8 mouse cellular contexts compared by ENCODE assay signal in genomic region chr5:147725831-147726700, GRCm38 (mm10). TPM values are rescaled to one million over a fixed set of nuclear protein-coding genes. Genes with fewer than 3 reads are reported as not detected.
DNase-seq lines count a peak whose midpoint lies in the region; ATAC-seq lines count a peak whose summit lies in the region.

Gene Flt1, minus strand, starts transcription at chr5:147726011.

- no peaks in the 10 kb centered on the region for H3K36me3 ChIP-seq in forebrain, embryonic 12.5 days (replicated peaks)
- no peaks in the 10 kb centered on the region for H3K36me3 ChIP-seq in lung, embryonic 15.5 days

- H3K4me2 ChIP-seq in forebrain, embryonic 12.5 days = peak within 1 kb of the TSS; percentile 65
- H3K4me2 ChIP-seq in lung, embryonic 15.5 days = peak within 1 kb of the TSS; percentile 90

- H3K9ac ChIP-seq in forebrain, embryonic 12.5 days = peak within 1 kb of the TSS; percentile 18; the same call in 1 of the 2 replicates
- H3K9ac ChIP-seq in lung, embryonic 15.5 days = peak within 1 kb of the TSS; percentile 49

- DNase-seq in urinary bladder, adult 2 months (ENCODE audit: low spot score) = peak; percentile 30
- no peak for DNase-seq in urinary bladder, postnatal 10 days (ENCODE audit: low spot score)
- DNase-seq in heart, postnatal 14 days = peak; percentile 67 to 81
- DNase-seq in kidney, postnatal 4 days = peak; percentile 74 to 82
- DNase-seq in retina, postnatal 1 day = peak; percentile 40
- no peak for DNase-seq in ovary, postnatal 10 days (ENCODE audit: low spot score)

- WGBS in forebrain, embryonic 12.5 days = under 1% methylated on average over 52 of the region's 82 CpGs
- 1% methylated on average over 70 of the region's 82 CpGs for WGBS in lung, embryonic 15.5 days

- ATAC-seq in forebrain, embryonic 12.5 days (ENCODE audit: low FRiP score) = no peak; the same call in 1 of the 2 replicates
- peak; percentile 68 for ATAC-seq in lung, embryonic 15.5 days (ENCODE audit: borderline replicate concordance, extremely low read depth, low FRiP score, low TSS enrichment)

- H3K4me3 ChIP-seq in forebrain, embryonic 12.5 days (replicated peaks) = peak within 1 kb of the TSS; percentile 41
- peak within 1 kb of the TSS; percentile 53 for H3K4me3 ChIP-seq in lung, embryonic 15.5 days

- H3K9me3 ChIP-seq in forebrain, embryonic 12.5 days = no peaks in the 10 kb centered on the region
- H3K9me3 ChIP-seq in lung, embryonic 15.5 days = no peaks in the 10 kb centered on the region

- intact Hi-C loops in heart, postnatal 14 days (cut with DNase I) = loop anchor here (2.0 to 10.0 kb wide), 2 partner anchors 25 to 291 kb away; partner anchors contain the start of gene Pan3

- no peak within 1 kb of the TSS for H3K27ac ChIP-seq in forebrain, embryonic 12.5 days
- peak within 1 kb of the TSS; percentile 50; the same call in 1 of the 2 replicates for H3K27ac ChIP-seq in lung, embryonic 15.5 days

- peaks cover 90% of the 10 kb centered on the region for H3K27me3 ChIP-seq in forebrain, embryonic 12.5 days
- peaks cover 82% of the 10 kb centered on the region for H3K27me3 ChIP-seq in lung, embryonic 15.5 days

- H3K4me1 ChIP-seq in forebrain, embryonic 12.5 days = peaks cover 16% of the 10 kb centered on the region
- H3K4me1 ChIP-seq in lung, embryonic 15.5 days = peaks cover 25% of the 10 kb centered on the region

RNA-seq across cellular contexts. Expression of gene Flt1, which starts in this region (rescaled TPM):
- 9.1 and 13.5 TPM in 2 replicates for polyA plus RNA-seq in urinary bladder, adult 2 months (2012; rRNA removed)
- polyA plus RNA-seq in forebrain, embryonic 12.5 days (2016; fragmentation: Nextera tagmentation; extraction: Ambion mirVana) = 8.8 and 9.9 TPM in 2 replicates
- 10 to 100 TPM; 62.5 to 63.6 TPM for total RNA-seq in heart, postnatal 14 days (2021)
- 17.6 and 19.0 TPM in 2 replicates for polyA plus RNA-seq in lung, embryonic 15.5 days (2015; fragmentation: Nextera tagmentation; extraction: Ambion mirVana)

Comparison
In these comparisons a context has a peak if more than half of its experiments do, and no peak if none do; other contexts are left out.
1. DNase-seq: peak in urinary bladder, adult 2 months (single experiment), heart, postnatal 14 days (2 of 2), kidney, postnatal 4 days (2 of 2) and retina, postnatal 1 day (single experiment); none in urinary bladder, postnatal 10 days (single experiment) and ovary, postnatal 10 days (single experiment).